Mouse (Mus musculus): ENCODE data around the gene Fam193b. TPM values are rescaled to one million over a fixed set of nuclear protein-coding genes. Genes with fewer than 3 reads are reported as not detected.

The Fam193b gene
- polyA plus RNA-seq (2016; fragmentation: Nextera tagmentation; extraction: Ambion mirVana): 55.6 and 57.8 TPM in 2 replicates

GRCm38 (mm10) chr13:55571027-55571751 lies at the start of gene Fam193b:
Gene Fam193b, minus strand, starts transcription at chr13:55571120.
- H3K4me1 ChIP-seq: peaks cover 28% of the 10 kb centered on the region
- peak within 1 kb of the TSS; percentile 96 for H3K27ac ChIP-seq
- WGBS: 3% methylated on average over 46 of the region's 47 CpGs
- no peaks in the 10 kb centered on the region for H3K9me3 ChIP-seq
- H3K4me3 ChIP-seq: peak within 1 kb of the TSS; percentile 99
- peaks cover 30% of the 10 kb centered on the region for H3K36me3 ChIP-seq (replicated peaks)
- H3K27me3 ChIP-seq (ENCODE audit: poor library complexity, severe bottlenecking): no peaks in the 10 kb centered on the region
- DNase-seq (ENCODE audit: extremely low spot score, low spot score): peak; percentile 95

- WGBS: 84% methylated on average over 2 of the region's 2 CpGs
- peaks cover 24% of the 10 kb centered on the region for H3K4me1 ChIP-seq
Measured at GRCm38 (mm10) chr13:55620275-55620674, 49.4 kb upstream of the Fam193b start.

DNA sequence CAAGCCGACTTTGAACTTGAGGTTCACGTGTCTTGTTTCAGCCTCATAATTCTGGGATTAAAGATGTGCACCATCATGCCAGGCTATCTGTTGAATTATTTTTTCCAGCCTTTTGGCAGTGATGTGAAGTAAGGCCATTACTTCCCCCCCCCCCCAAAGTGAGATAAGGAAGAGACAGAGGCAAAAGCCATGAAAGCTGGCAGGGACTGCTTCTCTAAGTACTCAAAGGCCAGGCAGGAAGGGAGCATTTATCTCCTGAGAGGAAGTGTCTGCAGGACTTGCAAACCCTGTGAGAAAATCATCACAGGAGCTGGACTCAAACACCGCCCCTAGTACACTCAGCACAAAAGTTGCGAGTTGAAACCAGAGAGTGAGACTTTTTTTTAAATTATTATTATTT lies 48.4 kb upstream of the Fam193b start:
- WGBS: 93% methylated on average over 4 of the region's 4 CpGs
- Histone ChIP-seq H3K9me3 (no peaks in the 10 kb centered on the region; the same call in 1 of the 2 replicates), H3K4me1 (peaks cover 17% of the 10 kb centered on the region), H3K36me3 (replicated peaks) (no peaks in the 10 kb centered on the region), H3K27me3 (ENCODE audit: poor library complexity, severe bottlenecking) (no peaks in the 10 kb centered on the region), H3K27ac (no peak overlapping the region), H3K4me3 (no peak overlapping the region)
- DNase-seq (ENCODE audit: extremely low spot score, low spot score): no peak

More at GRCm38 (mm10) chr13:55620275-55620674, 49.4 kb upstream of the Fam193b start:
- Histone ChIP-seq H3K4me3 (no peak overlapping the region), H3K27ac (no peak overlapping the region), H3K27me3 (ENCODE audit: poor library complexity, severe bottlenecking) (no peaks in the 10 kb centered on the region), H3K9me3 (no peaks in the 10 kb centered on the region; the same call in 1 of the 2 replicates), H3K36me3 (replicated peaks) (peaks cover 8% of the 10 kb centered on the region)
- no peak for DNase-seq (ENCODE audit: extremely low spot score, low spot score)

GRCm38 (mm10) chr13:55613471-55613870 lies 42.6 kb upstream of the Fam193b start:
- no peak overlapping the region for H3K27ac ChIP-seq
- H3K4me1 ChIP-seq: no peaks in the 10 kb centered on the region
- H3K9me3 ChIP-seq: no peaks in the 10 kb centered on the region; the same call in 1 of the 2 replicates
- peaks cover 31% of the 10 kb centered on the region for H3K36me3 ChIP-seq (replicated peaks)
- WGBS: 67% methylated on average over 5 of the region's 5 CpGs
- no peak overlapping the region for H3K4me3 ChIP-seq
- no peak for DNase-seq (ENCODE audit: extremely low spot score, low spot score)
- H3K27me3 ChIP-seq (ENCODE audit: poor library complexity, severe bottlenecking): no peaks in the 10 kb centered on the region

DNA sequence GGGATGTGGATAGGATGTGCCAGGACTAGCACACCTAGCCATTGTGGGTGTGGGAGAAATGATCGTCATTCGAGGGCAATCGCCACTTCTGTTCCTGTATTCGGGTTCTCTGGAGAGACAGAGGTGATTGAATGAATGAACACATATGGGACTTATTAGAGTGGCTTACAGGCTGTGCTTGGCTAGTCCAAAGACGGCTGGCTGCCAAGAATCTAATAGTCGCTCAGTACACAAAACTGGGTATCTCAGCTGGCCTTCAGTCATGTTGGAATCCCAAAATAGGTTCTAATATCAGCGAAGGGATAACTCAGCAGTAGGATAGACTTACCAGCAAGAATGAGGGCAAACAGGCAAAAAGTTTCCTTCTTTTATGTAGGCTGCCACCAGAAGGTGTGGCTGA lies 41.1 kb upstream of the Fam193b start:
- 79% methylated on average over 7 of the region's 7 CpGs for WGBS
- no peak overlapping the region for H3K27ac ChIP-seq
- no peak for DNase-seq (ENCODE audit: extremely low spot score, low spot score)
- H3K27me3 ChIP-seq (ENCODE audit: poor library complexity, severe bottlenecking): no peaks in the 10 kb centered on the region
- H3K9me3 ChIP-seq: no peaks in the 10 kb centered on the region
- no peak overlapping the region for H3K4me3 ChIP-seq
- H3K36me3 ChIP-seq (replicated peaks): peaks cover 45% of the 10 kb centered on the region
- H3K4me1 ChIP-seq: no peaks in the 10 kb centered on the region

GRCm38 (mm10) chr13:55607624-55608006 lies 36.7 kb upstream of the Fam193b start:
- WGBS: 89% methylated on average over 2 of the region's 2 CpGs
- H3K4me3 ChIP-seq: no peak overlapping the region
- H3K27ac ChIP-seq: no peak overlapping the region

DNA sequence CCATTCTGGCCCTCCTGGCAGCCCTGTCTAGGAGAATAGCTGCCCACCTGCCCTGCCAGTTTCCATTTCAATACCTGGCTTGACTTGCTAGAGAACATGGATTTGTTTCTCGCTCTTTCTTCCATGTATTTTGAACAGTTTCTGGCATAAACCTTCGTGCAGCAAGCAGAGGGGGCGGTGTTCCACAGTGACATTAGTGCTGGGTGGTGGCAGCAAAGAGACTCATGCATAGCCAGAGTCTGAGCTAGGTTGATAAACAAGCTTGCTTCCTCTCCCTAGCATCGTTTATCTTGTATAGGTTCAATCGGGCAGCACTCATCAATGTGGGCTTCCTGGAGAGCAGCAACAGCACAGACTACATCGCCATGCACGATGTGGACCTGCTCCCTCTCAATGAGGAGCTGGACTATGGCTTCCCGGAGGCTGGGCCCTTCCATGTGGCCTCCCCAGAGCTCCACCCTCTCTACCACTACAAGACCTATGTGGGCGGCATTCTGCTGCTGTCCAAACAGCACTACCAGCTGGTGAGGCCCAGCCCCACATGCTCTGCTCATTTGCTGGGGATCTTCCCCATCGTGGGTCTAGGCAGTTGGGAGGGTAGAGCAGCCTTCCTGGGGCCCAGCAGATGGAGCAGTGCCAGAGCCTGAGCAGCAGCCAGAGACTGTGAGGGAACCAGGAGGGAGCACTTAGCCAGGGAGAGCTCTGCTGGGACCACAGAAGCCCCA lies 36.1 kb upstream of the Fam193b start:
- no peak for DNase-seq (ENCODE audit: extremely low spot score, low spot score)
- 85% methylated on average over 10 of the region's 10 CpGs for WGBS
- Histone ChIP-seq H3K9me3 (no peaks in the 10 kb centered on the region), H3K27ac (no peak overlapping the region), H3K36me3 (replicated peaks) (peaks cover 74% of the 10 kb centered on the region), H3K4me3 (no peak overlapping the region), H3K4me1 (no peaks in the 10 kb centered on the region), H3K27me3 (ENCODE audit: poor library complexity, severe bottlenecking) (no peaks in the 10 kb centered on the region)

More at GRCm38 (mm10) chr13:55607624-55608006, 36.7 kb upstream of the Fam193b start:
- no peak for DNase-seq (ENCODE audit: extremely low spot score, low spot score)
- H3K4me1 ChIP-seq: no peaks in the 10 kb centered on the region
- H3K36me3 ChIP-seq (replicated peaks): peaks cover 74% of the 10 kb centered on the region
- H3K27me3 ChIP-seq (ENCODE audit: poor library complexity, severe bottlenecking): no peaks in the 10 kb centered on the region
- no peaks in the 10 kb centered on the region for H3K9me3 ChIP-seq

- no peak overlapping the region for H3K4me3 ChIP-seq
- no peak overlapping the region for H3K27ac ChIP-seq
- peaks cover 13% of the 10 kb centered on the region for H3K4me1 ChIP-seq
- no peak for DNase-seq (ENCODE audit: extremely low spot score, low spot score)
- peaks cover 58% of the 10 kb centered on the region for H3K36me3 ChIP-seq (replicated peaks)
- no peaks in the 10 kb centered on the region for H3K27me3 ChIP-seq (ENCODE audit: poor library complexity, severe bottlenecking)
- 91% methylated on average over 3 of the region's 3 CpGs for WGBS
- no peaks in the 10 kb centered on the region for H3K9me3 ChIP-seq
Measured at GRCm38 (mm10) chr13:55604606-55605005, 33.7 kb upstream of the Fam193b start.

DNA sequence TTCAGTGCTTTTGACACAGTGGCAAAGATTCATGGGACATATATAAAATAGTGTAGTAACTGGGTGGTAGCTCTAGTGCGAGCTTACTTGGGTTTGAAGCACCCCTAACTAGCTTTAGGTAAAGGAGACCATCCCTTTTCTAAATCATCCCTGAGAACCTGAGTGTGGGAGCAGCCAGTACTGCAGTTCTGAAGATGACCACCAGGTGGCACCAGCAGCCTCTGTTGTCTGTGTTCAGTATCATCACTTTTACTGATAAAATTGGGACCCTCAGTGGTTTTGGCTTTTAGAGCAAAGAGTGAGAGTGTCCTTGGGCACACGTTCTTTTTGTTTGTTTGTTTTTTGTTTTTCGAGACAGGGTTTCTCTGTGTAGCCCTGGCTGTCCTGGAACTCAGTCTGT lies 30.7 kb upstream of the Fam193b start:
- Histone ChIP-seq H3K27me3 (ENCODE audit: poor library complexity, severe bottlenecking) (no peaks in the 10 kb centered on the region), H3K4me1 (peaks cover 20% of the 10 kb centered on the region), H3K9me3 (no peaks in the 10 kb centered on the region), H3K36me3 (replicated peaks) (peaks cover 49% of the 10 kb centered on the region), H3K4me3 (no peak overlapping the region), H3K27ac (no peak overlapping the region)
- peak; percentile 84 for DNase-seq (ENCODE audit: extremely low spot score, low spot score)
- WGBS: 11% methylated on average over 3 of the region's 3 CpGs

DNA sequence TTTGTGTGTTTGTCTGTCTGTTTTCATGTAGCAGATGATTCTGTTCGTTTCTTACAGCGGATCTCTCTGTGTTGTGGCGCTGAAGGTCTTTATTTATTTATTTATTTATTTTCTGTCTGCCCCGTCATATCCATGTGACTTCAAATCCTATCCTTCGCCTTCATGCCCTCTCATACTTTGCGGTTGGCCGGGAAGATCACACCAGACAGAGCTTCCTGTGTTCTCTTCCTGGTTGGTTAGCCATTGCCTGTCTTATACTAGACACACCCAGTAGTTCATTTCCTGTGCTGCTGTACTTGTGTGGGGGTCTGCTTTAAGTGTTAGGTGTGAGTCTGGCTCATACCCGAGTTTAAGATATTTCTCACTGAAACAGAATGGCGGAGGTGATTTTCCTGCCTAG lies 29.7 kb upstream of the Fam193b start:
- peak overlapping the region; percentile 81; the same call in 1 of the 2 replicates for H3K27ac ChIP-seq

GRCm38 (mm10) chr13:55599566-55600540 lies 28.9 kb upstream of the Fam193b start, which contains the start of gene B4galt7:
Gene B4galt7, plus strand, starts transcription at chr13:55599896.
- Histone ChIP-seq H3K36me3 (replicated peaks) (peaks cover 52% of the 10 kb centered on the region), H3K27ac (peak within 1 kb of the TSS; percentile 81)
- 10% methylated on average over 51 of the region's 51 CpGs for WGBS

More for the DNA sequence above, 29.7 kb upstream of the Fam193b start:
- Histone ChIP-seq H3K36me3 (replicated peaks) (peaks cover 50% of the 10 kb centered on the region), H3K9me3 (no peaks in the 10 kb centered on the region), H3K4me3 (peak overlapping the region; percentile 64), H3K27me3 (ENCODE audit: poor library complexity, severe bottlenecking) (no peaks in the 10 kb centered on the region), H3K4me1 (peaks cover 20% of the 10 kb centered on the region)
- WGBS: 32% methylated on average over 9 of the region's 9 CpGs
- DNase-seq (ENCODE audit: extremely low spot score, low spot score): no peak

DNA sequence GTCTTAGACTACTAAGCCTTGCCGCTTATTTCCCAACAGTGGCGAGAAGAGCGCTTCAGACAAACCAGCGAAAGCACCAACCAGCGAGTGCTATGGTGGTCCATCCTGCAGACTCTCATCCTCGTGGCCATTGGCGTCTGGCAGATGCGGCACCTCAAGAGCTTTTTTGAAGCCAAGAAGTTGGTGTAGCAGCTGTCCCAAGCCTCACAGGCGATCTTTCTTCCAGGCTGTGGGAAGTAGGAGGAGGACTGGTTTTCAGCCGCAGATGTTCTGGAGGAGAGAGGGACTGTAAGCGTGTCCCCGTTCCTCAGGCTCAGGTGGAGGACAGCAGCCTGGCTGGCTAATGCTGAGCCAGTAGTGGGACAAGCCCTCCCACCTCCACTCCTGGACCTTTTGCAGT lies 25.9 kb upstream of the Fam193b start:
- 95% methylated on average over 12 of the region's 12 CpGs for WGBS
- no peak overlapping the region for H3K4me3 ChIP-seq

More at GRCm38 (mm10) chr13:55599566-55600540, 28.9 kb upstream of the Fam193b start, which contains the start of gene B4galt7:
- H3K4me1 ChIP-seq: peaks cover 20% of the 10 kb centered on the region
- H3K27me3 ChIP-seq (ENCODE audit: poor library complexity, severe bottlenecking): no peaks in the 10 kb centered on the region
- DNase-seq (ENCODE audit: extremely low spot score, low spot score): peak; percentile 77
- peak within 1 kb of the TSS; percentile 64 for H3K4me3 ChIP-seq
- no peaks in the 10 kb centered on the region for H3K9me3 ChIP-seq

More for the DNA sequence above, 25.9 kb upstream of the Fam193b start:
- no peak for DNase-seq (ENCODE audit: extremely low spot score, low spot score)
- no peaks in the 10 kb centered on the region for H3K27me3 ChIP-seq (ENCODE audit: poor library complexity, severe bottlenecking)
- peaks cover 37% of the 10 kb centered on the region for H3K4me1 ChIP-seq
- H3K27ac ChIP-seq: no peak overlapping the region
- H3K9me3 ChIP-seq: no peaks in the 10 kb centered on the region
- H3K36me3 ChIP-seq (replicated peaks): peaks cover 45% of the 10 kb centered on the region

Data from forebrain, embryonic 10.5 days (tissue).